Mouse (Mus musculus) stomach, embryonic 14.5 days (tissue): ENCODE data around the gene Lhfp. TPM values are rescaled to one million over a fixed set of nuclear protein-coding genes. Genes with fewer than 3 reads are reported as not detected.
"Not testable (repeated sequence)": the region's sequence is repeated elsewhere in the genome, so short reads cannot be mapped to it uniquely, and the experiment has no call there.

Source experiments
- ATAC-seq: fragments of 200-750 bp; cut with Nextera tagmentation; 2 replicates; pipeline ENCODE4 v1.8.0; 2017; ENCODE audit warnings: low read depth, moderate TSS enrichment; ENCODE audit not compliant: insufficient number of reproducible peaks, insufficient read depth, low FRiP score
- H3K27ac ChIP-seq: fragments of 300-500 bp; sonication (generic); 2 replicates; pipeline ENCODE4 v1.5.1; 2014; ENCODE audit warnings: mild to moderate bottlenecking, low read length, moderate library complexity, mixed read lengths
- H3K27me3 ChIP-seq: fragments of 300-500 bp; sonication (generic); 2 replicates; pipeline ENCODE4 v1.6.1; 2014; ENCODE audit warnings: low read length, control low read depth, mixed read lengths; ENCODE audit not compliant: control insufficient read depth, insufficient read depth
- H3K36me3 ChIP-seq: fragments of 300-500 bp; sonication (generic); 2 replicates; pipeline ENCODE4 v1.6.1; 2014; ENCODE audit warnings: mild to moderate bottlenecking, control low read depth, low read length, moderate library complexity, mixed read lengths; ENCODE audit not compliant: control insufficient read depth, insufficient read depth
- H3K4me1 ChIP-seq: fragments of 300-500 bp; sonication (generic); 2 replicates; pipeline ENCODE4 v1.6.1; 2014; ENCODE audit warnings: low read length, control low read depth, mixed read lengths; ENCODE audit not compliant: control insufficient read depth, insufficient read depth
- H3K4me2 ChIP-seq: fragments of 300-500 bp; sonication (generic); replicated peaks from 2 replicates; pipeline ENCODE4 v1.6.1; 2014; ENCODE audit warnings: low read depth, low read length, control low read depth
- H3K4me3 ChIP-seq: fragments of 300-500 bp; sonication (generic); 2 replicates; pipeline ENCODE4 v1.5.1; 2014; ENCODE audit warnings: low read depth, low read length, control low read depth
- H3K9ac ChIP-seq: fragments of 300-500 bp; sonication (generic); replicated peaks from 2 replicates; pipeline ENCODE4 v1.6.1; 2014; ENCODE audit warnings: low read depth, mild to moderate bottlenecking, control low read depth, low read length, moderate library complexity, mixed read lengths
- H3K9me3 ChIP-seq: fragments of 300-500 bp; sonication (generic); 2 replicates; pipeline ENCODE4 v1.6.1; 2016; ENCODE audit warnings: low read depth, low read length, control low read depth; ENCODE audit not compliant: control insufficient read depth
- WGBS: fragments of 180-500 bp; shearing (Covaris S2); extraction: QIAGEN DNeasy Blood & Tissue Kit; methylation state at CpG from one replicate; pipeline ENCODE4 v1.1.7; 2014; 5-methylcytosine and 5-hydroxymethylcytosine counted together
- polyA plus RNA-seq: library from polyadenylated mRNA; unstranded; fragments of >200 nt; fragmentation: Nextera tagmentation; extraction: Ambion mirVana; gene quantifications from 2 replicates; pipeline ENCODE4 v1.2.1, GENCODE M21; 2014

Gene Lhfp
- polyA plus RNA-seq, 1 experiment from 2014 or later: 48.0 TPM

DNA sequence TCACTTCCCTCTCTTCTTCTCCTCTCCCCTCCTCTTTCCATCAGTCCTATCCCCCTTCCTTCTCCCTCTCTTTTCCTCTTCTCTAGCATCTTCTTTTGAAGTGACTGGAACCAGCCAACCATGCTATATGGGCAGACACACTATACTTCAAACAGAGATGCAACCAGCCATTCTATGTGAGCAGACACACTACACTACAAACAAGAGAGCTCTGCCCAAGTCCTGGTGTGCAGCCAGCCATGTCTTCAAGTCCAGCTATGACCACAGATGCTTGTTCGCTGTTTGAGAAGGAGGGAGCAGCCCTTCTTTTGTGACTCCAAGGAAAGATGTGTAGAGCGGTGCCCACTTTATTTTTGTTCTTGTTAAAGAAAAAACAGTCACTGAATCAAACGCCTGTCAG lies 231.9 kb downstream of the Lhfp start:
- Histone ChIP-seq H3K36me3 (no peaks in the 10 kb centered on the region), H3K4me1 (no peaks in the 10 kb centered on the region), H3K4me2 (no peak overlapping the region), H3K27me3 (no peaks in the 10 kb centered on the region), H3K4me3 (no peak overlapping the region), H3K27ac (no peak overlapping the region), H3K9me3 (no peaks in the 10 kb centered on the region), H3K9ac (no peak overlapping the region)
- ATAC-seq: no peak
- WGBS: 94% methylated on average over 3 of the region's 3 CpGs

DNA sequence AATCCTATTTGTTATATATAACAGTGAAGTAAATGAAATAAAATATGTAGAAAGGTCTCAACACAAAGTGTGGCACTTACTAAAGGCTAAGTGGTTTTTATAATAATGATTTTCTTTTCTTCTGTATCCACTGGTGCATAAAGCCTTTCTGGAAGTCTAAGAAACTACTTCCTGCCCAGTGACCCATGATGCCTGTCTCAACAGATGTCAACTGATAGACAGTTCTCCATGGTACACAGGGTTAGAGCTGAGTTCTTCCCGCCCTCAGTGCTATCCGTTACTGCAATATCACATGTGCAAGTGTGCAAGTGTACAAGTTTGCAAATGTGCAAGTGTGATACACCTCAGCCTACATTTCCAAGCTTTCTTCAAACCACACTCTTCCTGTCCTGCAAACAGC lies 236.7 kb downstream of the Lhfp start:
- H3K4me3 ChIP-seq: no peak overlapping the region
- no peak overlapping the region for H3K27ac ChIP-seq
- WGBS: 93% methylated on average over 2 of the region's 2 CpGs
- H3K4me2 ChIP-seq: no peak overlapping the region
- ATAC-seq: no peak
- H3K9ac ChIP-seq: no peak overlapping the region
- H3K36me3 ChIP-seq: no peaks in the 10 kb centered on the region
- H3K9me3 ChIP-seq: no peaks in the 10 kb centered on the region
- H3K27me3 ChIP-seq: no peaks in the 10 kb centered on the region
- no peaks in the 10 kb centered on the region for H3K4me1 ChIP-seq

DNA sequence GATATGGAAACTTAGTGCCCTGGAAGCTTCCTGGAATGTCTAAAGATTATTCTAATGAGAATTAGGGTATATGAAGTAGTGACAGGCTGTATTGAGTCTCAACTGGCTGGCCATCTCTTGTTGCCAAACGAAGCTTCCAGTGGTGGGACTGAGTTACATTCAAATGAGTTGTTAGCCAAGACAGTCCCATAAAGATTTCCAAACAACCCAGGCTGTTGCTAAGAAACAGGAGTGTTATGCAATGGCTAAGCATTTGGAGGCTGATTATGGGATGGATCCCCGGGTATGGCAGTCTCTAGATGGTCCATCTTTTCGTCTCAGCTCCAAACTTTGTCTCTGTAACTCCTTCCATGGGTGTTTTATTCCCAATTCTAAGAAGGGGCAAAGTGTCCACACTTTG lies 240.7 kb downstream of the Lhfp start:
- not testable (repeated sequence) for H3K27ac ChIP-seq, ATAC-seq, H3K4me1 ChIP-seq, H3K4me2 ChIP-seq, H3K9me3 ChIP-seq, H3K36me3 ChIP-seq, H3K27me3 ChIP-seq, H3K4me3 ChIP-seq, H3K9ac ChIP-seq
- WGBS: 91% methylated on average over 2 of the region's 3 CpGs

DNA sequence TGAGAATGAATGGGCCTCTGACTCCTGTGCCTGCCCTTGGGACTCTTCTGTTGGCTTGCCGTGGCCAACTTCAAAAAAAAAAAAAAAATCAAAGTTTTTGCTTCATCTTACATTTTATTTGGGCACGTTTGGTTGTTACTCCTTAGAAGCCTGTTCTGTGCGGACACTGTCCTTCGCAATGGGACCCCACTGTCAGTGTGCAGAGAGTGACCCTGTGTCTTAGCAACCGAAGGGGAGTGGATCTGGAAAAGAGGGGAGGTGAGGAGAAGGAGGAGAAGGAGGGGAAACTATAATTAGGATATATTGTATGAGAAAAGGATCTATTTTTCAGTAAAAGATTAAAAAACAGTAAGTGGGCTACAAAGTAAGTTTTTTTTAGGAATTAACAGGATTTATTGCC lies 242.7 kb downstream of the Lhfp start:
- no peak overlapping the region; the same call in 1 of the 2 replicates for H3K27ac ChIP-seq
- no peaks in the 10 kb centered on the region for H3K27me3 ChIP-seq
- ATAC-seq: no peak
- no peaks in the 10 kb centered on the region for H3K9me3 ChIP-seq
- no peak overlapping the region for H3K9ac ChIP-seq
- H3K4me1 ChIP-seq: no peaks in the 10 kb centered on the region
- WGBS: 87% methylated on average over 5 of the region's 5 CpGs
- H3K4me2 ChIP-seq: no peak overlapping the region
- no peaks in the 10 kb centered on the region for H3K36me3 ChIP-seq
- no peak overlapping the region for H3K4me3 ChIP-seq

DNA sequence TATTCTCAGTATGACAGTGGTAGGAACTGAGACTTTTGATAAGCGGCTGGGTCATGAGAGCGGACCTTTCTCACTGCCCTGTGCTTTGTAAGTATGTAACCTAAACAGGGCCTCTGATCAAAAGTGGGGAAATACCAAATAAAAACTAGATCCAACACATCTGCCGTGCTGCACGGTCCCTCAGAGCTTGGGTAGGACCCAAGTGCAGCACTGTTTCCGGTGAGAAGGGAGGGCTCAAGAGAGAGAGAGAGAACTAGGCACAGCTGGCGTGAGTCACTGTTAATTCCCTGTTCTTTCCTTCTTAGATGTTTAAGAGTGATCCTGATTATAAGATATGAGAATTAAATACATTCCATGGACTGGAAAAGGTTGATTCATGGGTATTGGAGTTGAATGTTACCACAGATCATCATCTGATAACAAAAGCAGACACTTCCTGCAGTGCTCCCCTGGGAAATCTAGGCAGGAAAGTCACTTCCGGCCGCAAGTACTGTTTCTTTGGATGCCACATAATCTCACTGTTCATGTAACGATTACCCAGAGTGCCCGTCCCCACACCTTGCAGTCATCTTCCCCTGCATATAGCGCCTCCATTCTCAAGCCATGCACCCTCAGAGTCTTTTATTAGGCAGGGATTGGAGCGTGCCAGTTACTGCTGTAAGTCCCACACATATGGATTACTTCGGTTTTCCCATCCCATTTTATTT lies 243.3 kb downstream of the Lhfp start:
- Histone ChIP-seq H3K36me3 (no peaks in the 10 kb centered on the region), H3K4me1 (no peaks in the 10 kb centered on the region), H3K4me2 (no peak overlapping the region), H3K9ac (no peak overlapping the region), H3K27me3 (no peaks in the 10 kb centered on the region), H3K9me3 (no peaks in the 10 kb centered on the region), H3K27ac (no peak overlapping the region; the same call in 1 of the 2 replicates), H3K4me3 (no peak overlapping the region)
- 64% methylated on average over 13 of the region's 13 CpGs for WGBS
- no peak; the same call in 1 of the 2 replicates for ATAC-seq

DNA sequence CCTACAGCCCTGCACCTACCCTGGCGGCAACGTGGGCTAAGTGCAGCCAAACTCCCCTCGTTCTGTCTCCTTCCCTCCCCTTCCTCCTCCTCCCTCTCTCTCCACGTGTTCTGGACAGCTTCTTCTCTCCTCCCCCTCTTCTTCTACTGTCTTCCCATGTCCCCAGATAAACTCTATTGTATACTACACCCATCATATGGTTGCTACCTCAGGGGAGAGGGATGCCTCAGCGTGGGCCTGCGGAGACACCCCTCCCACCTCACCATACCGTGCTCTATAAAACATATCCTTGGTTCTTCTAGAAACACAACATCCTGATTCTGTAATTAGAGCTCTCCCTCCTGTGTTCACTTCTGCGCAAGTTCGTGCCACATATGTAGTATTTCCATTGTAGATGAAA lies 247.3 kb downstream of the Lhfp start:
- Histone ChIP-seq H3K4me1 (peaks cover 7% of the 10 kb centered on the region; the same call in 1 of the 2 replicates), H3K4me3 (no peak overlapping the region), H3K9me3 (no peaks in the 10 kb centered on the region), H3K4me2 (no peak overlapping the region), H3K9ac (no peak overlapping the region), H3K27me3 (no peaks in the 10 kb centered on the region), H3K36me3 (no peaks in the 10 kb centered on the region), H3K27ac (no peak overlapping the region)
- ATAC-seq: no peak
- WGBS: 60% methylated on average over 9 of the region's 9 CpGs

DNA sequence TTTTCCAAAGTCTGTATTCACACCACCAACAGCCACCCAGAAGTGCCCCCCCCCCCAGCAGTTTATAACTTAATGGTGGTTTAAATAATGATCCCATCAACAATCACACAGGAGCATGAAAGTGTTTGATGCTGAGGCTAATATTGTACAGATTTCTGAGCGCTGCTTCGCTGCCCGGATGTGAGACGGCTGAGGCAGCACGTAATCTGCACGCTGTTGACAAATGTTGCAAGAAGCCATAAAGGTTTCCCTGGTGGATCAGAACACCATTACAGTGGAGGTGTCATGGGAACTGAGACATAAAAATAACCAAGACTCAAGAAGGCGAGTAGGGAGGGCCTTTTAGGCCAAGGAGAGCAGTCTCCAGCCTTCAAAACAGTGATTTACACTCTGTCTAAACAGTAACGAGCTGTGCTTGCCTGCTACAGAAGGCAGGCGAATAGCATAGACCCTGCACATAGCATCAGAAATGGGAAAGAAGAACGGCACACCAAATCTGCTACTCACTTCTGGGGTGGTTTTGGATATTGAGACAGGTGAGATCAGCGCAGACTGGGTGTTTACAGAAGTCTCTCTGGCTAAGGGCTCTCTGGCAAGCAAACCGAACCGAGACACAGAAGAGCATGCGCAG lies 248.4 kb downstream of the Lhfp start:
- H3K4me2 ChIP-seq: no peak overlapping the region
- no peak for ATAC-seq

DNA sequence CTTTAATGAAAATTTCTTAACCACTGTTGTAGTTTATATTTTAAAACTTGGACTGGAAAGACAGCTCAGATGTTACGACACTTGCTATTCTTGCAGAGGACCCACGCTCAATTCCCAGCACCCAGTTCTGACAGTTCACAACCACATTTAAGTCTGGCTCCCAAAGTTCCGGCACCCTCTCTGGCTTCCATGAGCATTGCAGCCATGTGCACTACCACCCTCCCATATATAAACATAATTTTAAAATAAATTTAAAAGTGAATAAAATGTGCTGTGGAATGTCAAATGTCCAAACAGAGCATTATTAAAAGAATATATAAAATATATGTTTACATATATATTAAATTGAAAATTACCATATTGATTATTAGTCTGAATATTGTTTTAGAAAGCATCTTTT lies 249.9 kb downstream of the Lhfp start:
- ATAC-seq: no peak
- H3K9ac ChIP-seq: no peak overlapping the region
- H3K4me1 ChIP-seq: peaks cover 7% of the 10 kb centered on the region; the same call in 1 of the 2 replicates
- H3K27me3 ChIP-seq: no peaks in the 10 kb centered on the region
- no peaks in the 10 kb centered on the region for H3K36me3 ChIP-seq
- no peak overlapping the region for H3K27ac ChIP-seq
- H3K9me3 ChIP-seq: no peaks in the 10 kb centered on the region
- WGBS: 98% methylated on average over 3 of the region's 3 CpGs
- no peak overlapping the region for H3K4me2 ChIP-seq
- H3K4me3 ChIP-seq: no peak overlapping the region

More for the DNA sequence above, 248.4 kb downstream of the Lhfp start:
- Histone ChIP-seq H3K4me1 (peaks cover 7% of the 10 kb centered on the region; the same call in 1 of the 2 replicates), H3K27me3 (no peaks in the 10 kb centered on the region), H3K36me3 (no peaks in the 10 kb centered on the region), H3K27ac (no peak overlapping the region), H3K9ac (no peak overlapping the region), H3K4me3 (no peak overlapping the region), H3K9me3 (no peaks in the 10 kb centered on the region)
- WGBS: 59% methylated on average over 14 of the region's 14 CpGs
